Mouse (Mus musculus): ENCODE results near the gene Bcdin3d.

Bcdin3d gene

GRCm38 (mm10) chr15:99474576-99474926 lies at the start of gene Bcdin3d:
Gene Bcdin3d (minus strand): TSS chr15:99474730.
- peak; percentile 87 for DNase-seq

GRCm38 (mm10) chr15:99520306-99520705 lies 45.8 kb upstream of the Bcdin3d start:
- peak; percentile 23 for DNase-seq

- peak; percentile 19 for DNase-seq
Measured at GRCm38 (mm10) chr15:99519626-99520025, 45.1 kb upstream of the Bcdin3d start.

GRCm38 (mm10) chr15:99517715-99518114 lies 43.2 kb upstream of the Bcdin3d start:
- DNase-seq, result peak; percentile 16

GRCm38 (mm10) chr15:99516715-99517114 lies 42.2 kb upstream of the Bcdin3d start:
- no peak for DNase-seq

- peak; percentile 85 for DNase-seq
Measured at GRCm38 (mm10) chr15:99511797-99512525, 37.4 kb upstream of the Bcdin3d start.

GRCm38 (mm10) chr15:99510621-99511020 lies 36.1 kb upstream of the Bcdin3d start:
- DNase-seq, result no peak

- DNase-seq, result no peak
Measured at GRCm38 (mm10) chr15:99509840-99510239, 35.3 kb upstream of the Bcdin3d start.

GRCm38 (mm10) chr15:99505324-99506095 lies 31.0 kb upstream of the Bcdin3d start:
- peak; percentile 45 for DNase-seq

- peak; percentile 16 for DNase-seq
Measured at GRCm38 (mm10) chr15:99503256-99503655, 28.7 kb upstream of the Bcdin3d start.

- DNase-seq, result peak; percentile 39
Measured at GRCm38 (mm10) chr15:99502311-99502831, 27.8 kb upstream of the Bcdin3d start.

GRCm38 (mm10) chr15:99501292-99502260 lies 27.0 kb upstream of the Bcdin3d start:
- DNase-seq, result peak; percentile 58

- DNase-seq, result peak; percentile 40
Measured at GRCm38 (mm10) chr15:99500320-99500719, 25.8 kb upstream of the Bcdin3d start.

GRCm38 (mm10) chr15:99499726-99500125 lies 25.2 kb upstream of the Bcdin3d start:
- DNase-seq, result peak; percentile 71

- peak; percentile 66 for DNase-seq
Measured at GRCm38 (mm10) chr15:99498781-99499180, 24.3 kb upstream of the Bcdin3d start.

- no peak for DNase-seq
Measured at GRCm38 (mm10) chr15:99498356-99498755, 23.8 kb upstream of the Bcdin3d start.

GRCm38 (mm10) chr15:99497527-99498242 lies 23.2 kb upstream of the Bcdin3d start:
- DNase-seq, result peak; percentile 85

- DNase-seq, result peak; percentile 71
Measured at GRCm38 (mm10) chr15:99497061-99497460, 22.5 kb upstream of the Bcdin3d start.

- no peak for DNase-seq
Measured at GRCm38 (mm10) chr15:99484745-99485144, 10.2 kb upstream of the Bcdin3d start.

- no peak for DNase-seq
Measured at GRCm38 (mm10) chr15:99475814-99476213, 1.3 kb upstream of the Bcdin3d start.

GRCm38 (mm10) chr15:99473801-99474575 lies 542 bp downstream of the Bcdin3d start:
- DNase-seq, result peak; percentile 53
